Mouse (Mus musculus) adrenal gland (tissue): ENCODE measurements around the gene Trim67.

Source experiments
- intact Hi-C: fragments of 180-260 bp; cut with DNase I; formaldehyde crosslinking; loops from one replicate; pipeline ENCODE4 v1.15.1; 2025

Gene Trim67

DNA sequence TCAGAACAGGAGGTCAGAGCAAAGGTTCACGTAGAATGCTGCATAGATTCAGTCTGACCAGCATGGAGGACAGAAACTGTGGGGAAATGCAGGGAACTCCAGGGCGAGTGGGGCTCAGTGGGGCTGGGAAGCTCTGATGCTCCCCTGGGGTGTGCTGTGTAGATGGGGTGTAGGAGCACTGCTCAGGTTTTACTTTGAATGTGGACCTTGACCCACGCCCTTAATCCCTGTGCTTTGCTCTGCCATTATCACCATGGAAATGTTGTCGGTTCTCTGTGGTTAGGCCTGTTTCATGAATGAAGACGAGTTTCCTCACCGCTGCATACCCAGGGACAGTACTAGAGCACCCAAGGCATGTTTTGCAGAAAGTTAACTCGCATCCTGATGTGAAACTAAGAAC, 78.6 kb downstream of the Trim67 start:
- intact Hi-C loops = no loop called here

DNA sequence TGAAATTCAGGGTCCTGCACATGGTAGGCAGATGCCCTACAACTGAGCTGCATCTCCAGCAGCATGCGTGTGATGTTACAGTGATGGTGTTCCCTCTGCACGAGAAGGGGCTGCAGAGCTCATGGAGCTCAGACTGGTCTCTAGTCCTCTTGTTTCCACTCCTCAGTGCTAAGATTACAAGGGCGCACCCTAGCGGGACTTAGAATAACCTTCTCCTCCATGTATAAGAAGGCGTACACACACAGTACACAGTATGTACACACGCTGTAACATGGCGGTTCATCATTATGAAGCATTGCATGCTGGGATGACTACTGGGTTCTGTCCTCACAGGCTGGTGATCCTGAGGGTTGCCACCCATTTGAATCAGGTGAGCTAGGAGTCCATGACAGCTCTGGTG, 79.2 kb downstream of the Trim67 start:
- intact Hi-C loops = no loop called here

DNA sequence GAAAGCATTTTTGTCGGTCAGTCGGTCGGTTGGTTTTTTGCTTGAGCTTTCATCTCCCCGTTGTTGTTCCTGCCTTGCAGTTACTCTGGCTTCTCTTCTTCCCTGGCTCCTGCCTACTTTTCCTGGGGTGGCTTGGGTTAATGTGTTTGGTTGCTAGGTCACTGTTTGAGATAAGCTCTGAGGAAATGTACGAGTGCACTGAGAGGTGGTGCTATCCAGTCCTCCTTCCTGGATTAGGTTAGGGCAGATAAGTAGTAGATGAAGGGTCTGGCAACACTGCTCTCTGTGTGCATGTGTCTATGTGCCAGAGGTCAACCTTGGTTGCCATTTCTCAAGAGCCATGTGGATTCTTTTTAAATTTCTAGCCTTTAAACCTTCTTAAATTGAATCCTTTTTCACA, 79.8 kb downstream of the Trim67 start:
- intact Hi-C loops = no loop called here

DNA sequence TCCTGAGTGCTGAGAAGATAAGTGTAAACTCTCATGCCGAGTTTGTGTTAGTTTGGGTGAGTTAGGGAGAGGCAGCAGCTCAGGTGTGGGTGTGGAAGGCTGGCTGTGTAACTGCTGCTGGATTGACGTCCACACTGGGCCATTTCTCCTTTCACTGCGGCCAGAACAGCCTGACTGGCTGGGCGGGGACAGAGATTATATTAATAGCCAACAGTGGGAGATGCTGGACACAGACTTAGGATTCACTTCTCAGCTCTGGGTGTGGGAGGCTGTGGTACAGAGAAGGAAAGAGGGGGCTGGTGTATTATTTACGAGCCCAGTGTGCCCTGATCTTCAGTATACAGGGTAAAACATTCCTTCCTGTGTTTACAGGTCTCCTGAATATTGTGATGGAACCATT, 85.2 kb downstream of the Trim67 start:
- intact Hi-C loops = no loop called here

DNA sequence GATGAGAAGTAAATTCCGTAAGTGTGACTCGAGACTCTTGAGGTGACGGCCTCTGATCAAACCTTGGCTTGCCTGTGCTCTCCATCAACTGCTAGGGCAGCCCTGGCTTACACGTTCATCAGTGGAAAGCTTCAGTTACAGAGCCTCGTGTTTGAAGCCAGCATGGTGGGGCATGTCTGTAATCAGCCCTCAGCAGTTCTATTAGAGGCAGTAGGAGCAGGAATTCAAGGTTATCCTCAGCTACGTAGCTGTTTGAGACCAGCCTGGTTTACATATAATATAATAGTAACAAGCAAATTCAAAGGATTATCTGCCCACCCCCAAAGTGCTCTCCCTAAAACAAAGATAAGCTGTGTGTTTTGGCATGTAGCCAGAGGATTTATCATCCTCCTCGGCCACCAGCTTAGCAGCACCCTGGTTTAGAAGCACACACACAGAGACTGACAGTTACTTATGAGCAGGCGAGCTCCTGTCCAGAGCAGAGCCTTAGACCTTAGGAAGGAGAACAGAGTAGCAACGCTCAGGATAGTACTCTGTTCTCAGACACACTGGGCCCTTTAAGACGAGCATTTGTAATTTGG, 86.1 kb downstream of the Trim67 start:
- intact Hi-C loops = no loop called here
